Mouse (Mus musculus) ES-E14 (cell line): ENCODE results near the gene Orc6. TPM values are rescaled to one million over a fixed set of nuclear protein-coding genes. Genes with fewer than 3 reads are reported as not detected.

Source experiments
- DNase-seq: peaks from one replicate; pipeline ENCODE4 v3.0.0-alpha.2; 2013; ENCODE audit warnings: low read depth, low spot score
- H3K27ac ChIP-seq: 2 replicates; pipeline ENCODE4 v1.5.1; 2012; ENCODE audit warnings: low read depth, mild to moderate bottlenecking, low read length, moderate library complexity, mixed read lengths; ENCODE audit not compliant: poor library complexity, insufficient read depth, severe bottlenecking
- H3K36me3 ChIP-seq: 2 replicates; pipeline ENCODE4 v1.6.1; 2012; ENCODE audit warnings: mild to moderate bottlenecking, low read length, moderate library complexity, mixed read lengths; ENCODE audit not compliant: control insufficient read depth, poor library complexity, insufficient read depth, severe bottlenecking
- H3K4me1 ChIP-seq, 2 experiments: fragments of 150-350 bp in 1 of 2; sonication (generic) in 1 of 2; 2 replicates each; pipeline ENCODE4 v1.6.1; 2012; ENCODE audit warnings: low read length in 2 of 2, mild to moderate bottlenecking in 1 of 2, mixed read lengths in 1 of 2; ENCODE audit not compliant: control insufficient read depth in 2 of 2, insufficient read depth in 2 of 2, poor library complexity in 1 of 2
- H3K4me3 ChIP-seq, 2 experiments: fragments of 150-350 bp in 1 of 2; sonication (generic) in 1 of 2; 2 replicates each; pipeline ENCODE4 v1.5.1; 2012; ENCODE audit warnings: low read length in 2 of 2, low read depth in 1 of 2, mild to moderate bottlenecking in 1 of 2, mixed read lengths in 1 of 2; ENCODE audit not compliant: insufficient read depth in 1 of 2, poor library complexity in 1 of 2, severe bottlenecking in 1 of 2
- H3K9ac ChIP-seq: 2 replicates; pipeline ENCODE4 v1.6.1; 2012; ENCODE audit warnings: low read depth, mild to moderate bottlenecking, low read length, mixed read lengths; ENCODE audit not compliant: poor library complexity, insufficient read depth, severe bottlenecking
- H3K9me3 ChIP-seq: fragments of 150-350 bp; sonication (generic); 2 replicates; pipeline ENCODE4 v1.6.1; 2012; ENCODE audit warnings: low read depth, mild to moderate bottlenecking, low read length; ENCODE audit not compliant: control insufficient read depth, insufficient read depth
- CHD2 ChIP-seq: IDR thresholded peaks from 2 replicates; pipeline ENCODE4 v1.6.1; 2014; ENCODE audit warnings: mild to moderate bottlenecking, low read depth, low read length, inconsistent platforms
- HCFC1 ChIP-seq: IDR thresholded peaks from 2 replicates; pipeline ENCODE4 v1.6.1; 2012; ENCODE audit warnings: low read length, inconsistent platforms, borderline replicate concordance; ENCODE audit not compliant: insufficient read depth
- MAFK ChIP-seq: IDR thresholded peaks from 2 replicates; pipeline ENCODE4 v1.6.1; 2014; ENCODE audit warnings: mild to moderate bottlenecking, low read depth, low read length, inconsistent platforms; ENCODE audit not compliant: insufficient read depth
- ZC3H11A ChIP-seq: IDR thresholded peaks from 2 replicates; pipeline ENCODE4 v1.6.1; 2012; ENCODE audit warnings: low read depth, mild to moderate bottlenecking, inconsistent platforms, low read length, borderline replicate concordance
- ZNF384 ChIP-seq: IDR thresholded peaks from 2 replicates; pipeline ENCODE4 v1.6.1; 2012; ENCODE audit warnings: low read depth, low read length, inconsistent platforms
- in situ Hi-C, 2 experiments: fragments of 600-800 bp; cut with MboI; formaldehyde crosslinking; loops; one replicate each; pipeline ENCODE4 v1.15.1; 2025; ENCODE audit warnings: low sequenced_read_pairs in 2 of 2, inconsistent platforms in 1 of 2; ENCODE audit not compliant: unreplicated experiment in 2 of 2
- total RNA-seq: library from RNA; depleted of rRNA; stranded (reverse); fragments of 300-350 nt; gene quantifications from 2 replicates; pipeline ENCODE4 v1.2.3, GENCODE M21; 2012; rRNA removed

Gene Orc6
- total RNA-seq, 1 experiment, result 105 TPM

- no peaks in the 10 kb centered on the region for H3K9me3 ChIP-seq
- no peak overlapping the region for H3K9ac ChIP-seq
- H3K36me3 ChIP-seq, result no peaks in the 10 kb centered on the region
- H3K4me1 ChIP-seq, result no peaks in the 10 kb centered on the region
- H3K4me3 ChIP-seq, result no peak overlapping the region
- no peak overlapping the region for H3K27ac ChIP-seq
- DNase-seq, result no peak
- in situ Hi-C loops, result no loop called here
- TF ChIP-seq ZNF384, result no peak
- TF ChIP-seq MAFK, result no peak
- TF ChIP-seq CHD2, result no peak
- TF ChIP-seq HCFC1, result no peak
- TF ChIP-seq ZC3H11A, result no peak
These were observed 40.6 kb downstream of the Orc6 start for GRCm38 (mm10) chr8:85339871-85340573.

DNA sequence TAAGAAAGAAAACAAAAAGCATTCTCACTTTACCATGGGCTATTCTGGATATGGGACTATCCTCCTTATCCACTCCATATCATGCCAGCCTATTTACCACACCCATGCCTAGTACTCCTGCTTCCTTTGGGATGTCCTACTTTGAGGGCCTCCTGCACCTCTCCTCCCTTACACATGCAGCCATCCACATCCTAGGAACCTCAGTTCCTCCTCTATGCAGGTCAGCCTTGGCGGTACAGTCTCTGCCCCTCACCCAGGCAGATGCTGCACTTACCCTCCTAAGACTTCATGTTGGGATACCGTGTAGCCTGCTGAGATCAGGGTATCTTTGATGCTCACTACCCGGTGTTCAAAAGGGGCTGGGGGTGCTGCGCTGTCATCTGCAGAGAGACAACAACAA, 53.9 kb downstream of the Orc6 start:
- Histone ChIP-seq H3K4me1 (no peaks in the 10 kb centered on the region), H3K9ac (no peak overlapping the region), H3K27ac (no peak overlapping the region), H3K36me3 (no peaks in the 10 kb centered on the region), H3K4me3 (no peak overlapping the region), H3K9me3 (no peaks in the 10 kb centered on the region)
- no peak for DNase-seq
- in situ Hi-C loops, result no loop called here
- TF ChIP-seq MAFK, result no peak
- TF ChIP-seq ZNF384, result no peak
- TF ChIP-seq ZC3H11A, result no peak
- TF ChIP-seq CHD2, result no peak
- no peak for TF ChIP-seq HCFC1

Other genes starting within 250 kb of the Orc6 start
- gene Fbxw9, start 239.6 kb upstream of the Orc6 start, total RNA-seq, result 49.3 and 86.0 TPM in 2 replicates
- not detected in 2 replicates for gene Gm5741, start 231.7 kb upstream of the Orc6 start, total RNA-seq
- gene Dhps, start 227.9 kb upstream of the Orc6 start, total RNA-seq, result 54.1 and 63.1 TPM in 2 replicates
- 24.9 and 27.6 TPM in 2 replicates for gene Wdr83os, start 218.9 kb upstream of the Orc6 start, total RNA-seq
- 26.4 and 32.6 TPM in 2 replicates for gene Wdr83, start 218.3 kb upstream of the Orc6 start, total RNA-seq
- gene Man2b1, start 216.4 kb upstream of the Orc6 start, total RNA-seq, result 40.2 and 78.2 TPM in 2 replicates
- 0.58 and 1.0 TPM in 2 replicates for gene Zfp791, start 176.5 kb upstream of the Orc6 start, total RNA-seq
- gene Cks1brt, start 147.7 kb upstream of the Orc6 start, total RNA-seq, result not detected in 2 replicates
- gene Olfr371, start 73.6 kb upstream of the Orc6 start, total RNA-seq, result not detected in 2 replicates
- gene Vps35, start 170 bp downstream of the Orc6 start, total RNA-seq, result 74.8 and 109 TPM in 2 replicates
- gene Mylk3, start 86.7 kb downstream of the Orc6 start, total RNA-seq, result 0.11 and 0.22 TPM in 2 replicates
- gene 4921524J17Rik, start 133.2 kb downstream of the Orc6 start, total RNA-seq, result 15.0 and 19.5 TPM in 2 replicates
- gene Gpt2, start 192.9 kb downstream of the Orc6 start, total RNA-seq, result 31.9 and 46.4 TPM in 2 replicates